Mouse (Mus musculus): ENCODE data around the gene Smg1. TPM values are rescaled to one million over a fixed set of nuclear protein-coding genes. Genes with fewer than 3 reads are reported as not detected.

Smg1 gene
- polyA plus RNA-seq (2015; fragmentation: Nextera tagmentation; extraction: Ambion mirVana), result 10.1 and 10.8 TPM in 2 replicates

- H3K9ac ChIP-seq (ENCODE audit: low read depth, low read length), result peak within 1 kb of the TSS; percentile 99
- peak within 1 kb of the TSS; percentile 99 for H3K4me3 ChIP-seq (ENCODE audit: low read length)
- peak within 1 kb of the TSS; percentile 65 for H3K4me2 ChIP-seq (ENCODE audit: low read depth, low read length)
- H3K27me3 ChIP-seq (replicated peaks; ENCODE audit: control insufficient read depth, insufficient read depth, low read length), result no peaks in the 10 kb centered on the region
- no peaks in the 10 kb centered on the region for H3K9me3 ChIP-seq (ENCODE audit: control insufficient read depth, low read length)
- peak within 1 kb of the TSS; percentile 99 for H3K27ac ChIP-seq (ENCODE audit: low read length)
- H3K36me3 ChIP-seq (ENCODE audit: control insufficient read depth, insufficient read depth, low read length), result no peaks in the 10 kb centered on the region
- WGBS, result 1% methylated on average over 79 of the region's 79 CpGs
- ATAC-seq, result peak; percentile 96
- H3K4me1 ChIP-seq (ENCODE audit: control insufficient read depth, insufficient read depth, low read length), result peaks cover 8% of the 10 kb centered on the region; the same call in 1 of the 2 replicates
Observed at GRCm38 (mm10) chr7:118243453-118244385, at the start of gene Smg1. TSS of gene Smg1 (minus strand) at chr7:118243670.

- no peak for ATAC-seq
- 68% methylated on average over 2 of the region's 2 CpGs for WGBS
- no peaks in the 10 kb centered on the region for H3K27me3 ChIP-seq (replicated peaks; ENCODE audit: control insufficient read depth, insufficient read depth, low read length)
Observed at GRCm38 (mm10) chr7:118283186-118283585, 39.7 kb upstream of the Smg1 start.

GRCm38 (mm10) chr7:118282543-118282942 is 39.1 kb upstream of the Smg1 start:
- H3K4me3 ChIP-seq (ENCODE audit: low read length), result no peak overlapping the region
- WGBS, result 54% methylated on average over 9 of the region's 9 CpGs
- no peak overlapping the region for H3K4me2 ChIP-seq (ENCODE audit: low read depth, low read length)
- H3K4me1 ChIP-seq (ENCODE audit: control insufficient read depth, insufficient read depth, low read length), result no peaks in the 10 kb centered on the region; the same call in 1 of the 2 replicates
- H3K9me3 ChIP-seq (ENCODE audit: control insufficient read depth, low read length), result no peaks in the 10 kb centered on the region
- no peak overlapping the region for H3K27ac ChIP-seq (ENCODE audit: low read length)
- H3K27me3 ChIP-seq (replicated peaks; ENCODE audit: control insufficient read depth, insufficient read depth, low read length), result no peaks in the 10 kb centered on the region
- H3K36me3 ChIP-seq (ENCODE audit: control insufficient read depth, insufficient read depth, low read length), result no peaks in the 10 kb centered on the region
- ATAC-seq, result no peak
- no peak overlapping the region for H3K9ac ChIP-seq (ENCODE audit: low read depth, low read length)

More at GRCm38 (mm10) chr7:118283186-118283585, 39.7 kb upstream of the Smg1 start:
- Histone ChIP-seq H3K4me1 (ENCODE audit: control insufficient read depth, insufficient read depth, low read length) (no peaks in the 10 kb centered on the region; the same call in 1 of the 2 replicates), H3K9me3 (ENCODE audit: control insufficient read depth, low read length) (no peaks in the 10 kb centered on the region), H3K4me3 (ENCODE audit: low read length) (no peak overlapping the region), H3K27ac (ENCODE audit: low read length) (no peak overlapping the region), H3K4me2 (ENCODE audit: low read depth, low read length) (no peak overlapping the region), H3K36me3 (ENCODE audit: control insufficient read depth, insufficient read depth, low read length) (no peaks in the 10 kb centered on the region), H3K9ac (ENCODE audit: low read depth, low read length) (no peak overlapping the region)

GRCm38 (mm10) chr7:118279521-118279920 is 36.1 kb upstream of the Smg1 start:
- H3K4me3 ChIP-seq (ENCODE audit: low read length), result no peak overlapping the region
- no peak for ATAC-seq
- no peak overlapping the region for H3K4me2 ChIP-seq (ENCODE audit: low read depth, low read length)
- H3K36me3 ChIP-seq (ENCODE audit: control insufficient read depth, insufficient read depth, low read length), result no peaks in the 10 kb centered on the region
- H3K4me1 ChIP-seq (ENCODE audit: control insufficient read depth, insufficient read depth, low read length), result peaks cover 2% of the 10 kb centered on the region; the same call in 1 of the 2 replicates
- no peaks in the 10 kb centered on the region for H3K9me3 ChIP-seq (ENCODE audit: control insufficient read depth, low read length)
- WGBS, result 57% methylated on average over 3 of the region's 3 CpGs
- no peak overlapping the region for H3K27ac ChIP-seq (ENCODE audit: low read length)
- H3K27me3 ChIP-seq (replicated peaks; ENCODE audit: control insufficient read depth, insufficient read depth, low read length), result no peaks in the 10 kb centered on the region
- H3K9ac ChIP-seq (ENCODE audit: low read depth, low read length), result no peak overlapping the region

GRCm38 (mm10) chr7:118277335-118277910 is 34.0 kb upstream of the Smg1 start:
- peak overlapping the region; percentile 9; the same call in 1 of the 2 replicates for H3K4me3 ChIP-seq (ENCODE audit: low read length)
- H3K4me2 ChIP-seq (ENCODE audit: low read depth, low read length), result peak overlapping the region; percentile 13
- no peak overlapping the region for H3K9ac ChIP-seq (ENCODE audit: low read depth, low read length)
- peaks cover 2% of the 10 kb centered on the region; the same call in 1 of the 2 replicates for H3K4me1 ChIP-seq (ENCODE audit: control insufficient read depth, insufficient read depth, low read length)
- WGBS, result 47% methylated on average over 11 of the region's 11 CpGs
- H3K36me3 ChIP-seq (ENCODE audit: control insufficient read depth, insufficient read depth, low read length), result no peaks in the 10 kb centered on the region
- peak; percentile 85 for ATAC-seq
- H3K27ac ChIP-seq (ENCODE audit: low read length), result no peak overlapping the region
- no peaks in the 10 kb centered on the region for H3K27me3 ChIP-seq (replicated peaks; ENCODE audit: control insufficient read depth, insufficient read depth, low read length)
- no peaks in the 10 kb centered on the region for H3K9me3 ChIP-seq (ENCODE audit: control insufficient read depth, low read length)

GRCm38 (mm10) chr7:118276684-118277334 is 33.3 kb upstream of the Smg1 start:
- H3K4me1 ChIP-seq (ENCODE audit: control insufficient read depth, insufficient read depth, low read length), result peaks cover 2% of the 10 kb centered on the region; the same call in 1 of the 2 replicates
- H3K27me3 ChIP-seq (replicated peaks; ENCODE audit: control insufficient read depth, insufficient read depth, low read length), result no peaks in the 10 kb centered on the region
- no peak overlapping the region for H3K4me3 ChIP-seq (ENCODE audit: low read length)
- H3K9me3 ChIP-seq (ENCODE audit: control insufficient read depth, low read length), result no peaks in the 10 kb centered on the region
- peak; percentile 49 for ATAC-seq
- H3K4me2 ChIP-seq (ENCODE audit: low read depth, low read length), result peak overlapping the region; percentile 13; the same call in 1 of the 2 replicates
- H3K9ac ChIP-seq (ENCODE audit: low read depth, low read length), result no peak overlapping the region
- peak overlapping the region; percentile 5; the same call in 1 of the 2 replicates for H3K27ac ChIP-seq (ENCODE audit: low read length)
- H3K36me3 ChIP-seq (ENCODE audit: control insufficient read depth, insufficient read depth, low read length), result no peaks in the 10 kb centered on the region
- WGBS, result 68% methylated on average over 15 of the region's 15 CpGs

- Histone ChIP-seq H3K27me3 (replicated peaks; ENCODE audit: control insufficient read depth, insufficient read depth, low read length) (no peaks in the 10 kb centered on the region), H3K4me1 (ENCODE audit: control insufficient read depth, insufficient read depth, low read length) (peaks cover 2% of the 10 kb centered on the region; the same call in 1 of the 2 replicates), H3K36me3 (ENCODE audit: control insufficient read depth, insufficient read depth, low read length) (no peaks in the 10 kb centered on the region), H3K9ac (ENCODE audit: low read depth, low read length) (no peak overlapping the region), H3K4me2 (ENCODE audit: low read depth, low read length) (no peak overlapping the region), H3K9me3 (ENCODE audit: control insufficient read depth, low read length) (no peaks in the 10 kb centered on the region), H3K4me3 (ENCODE audit: low read length) (no peak overlapping the region), H3K27ac (ENCODE audit: low read length) (no peak overlapping the region)
- 76% methylated on average over 6 of the region's 6 CpGs for WGBS
- ATAC-seq, result no peak
Observed at GRCm38 (mm10) chr7:118275265-118275664, 31.8 kb upstream of the Smg1 start.

- Histone ChIP-seq H3K4me1 (ENCODE audit: control insufficient read depth, insufficient read depth, low read length) (peaks cover 2% of the 10 kb centered on the region; the same call in 1 of the 2 replicates), H3K36me3 (ENCODE audit: control insufficient read depth, insufficient read depth, low read length) (no peaks in the 10 kb centered on the region), H3K9me3 (ENCODE audit: control insufficient read depth, low read length) (no peaks in the 10 kb centered on the region), H3K27me3 (replicated peaks; ENCODE audit: control insufficient read depth, insufficient read depth, low read length) (no peaks in the 10 kb centered on the region), H3K9ac (ENCODE audit: low read depth, low read length) (no peak overlapping the region), H3K4me3 (ENCODE audit: low read length) (no peak overlapping the region), H3K27ac (ENCODE audit: low read length) (no peak overlapping the region), H3K4me2 (ENCODE audit: low read depth, low read length) (no peak overlapping the region)
- ATAC-seq, result no peak
- WGBS, result 91% methylated on average over 5 of the region's 5 CpGs
Observed at GRCm38 (mm10) chr7:118274851-118275250, 31.4 kb upstream of the Smg1 start.

GRCm38 (mm10) chr7:118274169-118274568 is 30.7 kb upstream of the Smg1 start:
- H3K36me3 ChIP-seq (ENCODE audit: control insufficient read depth, insufficient read depth, low read length), result no peaks in the 10 kb centered on the region
- ATAC-seq, result no peak
- WGBS, result 86% methylated on average over 7 of the region's 7 CpGs
- H3K27ac ChIP-seq (ENCODE audit: low read length), result no peak overlapping the region
- no peaks in the 10 kb centered on the region for H3K9me3 ChIP-seq (ENCODE audit: control insufficient read depth, low read length)
- H3K9ac ChIP-seq (ENCODE audit: low read depth, low read length), result no peak overlapping the region
- H3K4me3 ChIP-seq (ENCODE audit: low read length), result no peak overlapping the region
- peaks cover 2% of the 10 kb centered on the region; the same call in 1 of the 2 replicates for H3K4me1 ChIP-seq (ENCODE audit: control insufficient read depth, insufficient read depth, low read length)
- H3K4me2 ChIP-seq (ENCODE audit: low read depth, low read length), result no peak overlapping the region
- H3K27me3 ChIP-seq (replicated peaks; ENCODE audit: control insufficient read depth, insufficient read depth, low read length), result no peaks in the 10 kb centered on the region

Data from intestine, embryonic 16.5 days (tissue).